Mouse (Mus musculus) activated CD4-positive, CD25-positive, alpha-beta regulatory T cell, adult 9 weeks (primary cell): ENCODE data around the gene Lalba. TPM values are rescaled to one million over a fixed set of nuclear protein-coding genes. Genes with fewer than 3 reads are reported as not detected.

Experiments
- polyA plus RNA-seq: library from polyadenylated mRNA; unstranded; fragments of 100-300 nt; shearing (Covaris generic); gene quantifications from one replicate; pipeline ENCODE4 v1.2.1, GENCODE M21; 2017

Lalba gene
- not detected for polyA plus RNA-seq

DNA sequence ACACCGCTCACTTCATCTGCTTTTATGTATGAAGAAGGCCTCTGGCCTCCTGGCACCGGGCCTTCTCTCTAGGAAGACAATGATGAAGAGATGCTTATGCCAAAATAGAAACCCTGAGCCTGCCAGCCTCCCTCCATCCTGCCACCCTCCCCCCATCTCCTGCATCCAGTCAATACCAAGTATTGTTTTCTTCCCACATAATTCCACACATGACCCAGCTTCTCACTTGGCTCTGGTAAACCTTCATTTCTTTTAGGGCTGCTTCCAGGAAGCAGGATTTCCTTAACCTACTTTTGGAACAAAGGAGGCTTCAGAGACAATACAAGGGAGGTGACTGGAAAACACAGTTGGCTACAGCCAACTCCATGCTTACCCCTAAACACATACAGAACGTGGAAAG, at the start of gene Lalba:
Gene Lalba, minus strand, starts transcription at position 21 of the 400 bp plus-strand sequence.

GRCm38 (mm10) chr15:98492102-98492501, 9.6 kb upstream of the Lalba start, which contains the start of gene Olfr279:
Gene Olfr279, plus strand, starts transcription at chr15:98492402.

GRCm38 (mm10) chr15:98469596-98469995, 12.9 kb downstream of the Lalba start, which contains the start of gene OR5BS1P:
Gene OR5BS1P, plus strand, starts transcription at chr15:98469896.

DNA sequence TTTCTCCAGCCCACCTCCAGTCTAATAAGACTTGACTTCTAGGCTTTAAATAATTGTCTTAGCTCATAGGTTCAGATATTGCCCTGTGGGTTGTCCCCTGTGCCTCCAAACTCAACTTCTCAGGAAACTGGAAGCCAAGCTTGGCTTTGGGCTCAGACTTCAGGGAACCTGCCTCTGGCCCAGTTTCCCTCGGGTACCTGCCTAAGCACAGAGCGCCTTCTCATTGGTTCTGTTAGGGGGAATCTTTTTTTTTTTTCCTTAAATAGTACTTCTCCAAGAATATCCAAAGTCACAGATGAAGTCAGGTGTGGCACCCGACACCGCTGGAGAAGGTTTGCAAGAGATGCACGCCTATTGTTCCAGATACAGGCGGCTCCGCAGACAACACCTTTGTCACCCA, 30.2 kb downstream of the Lalba start, which contains the start of gene Olfr281:
Gene Olfr281, plus strand, starts transcription at position 301 of the 400 bp plus-strand sequence.

DNA sequence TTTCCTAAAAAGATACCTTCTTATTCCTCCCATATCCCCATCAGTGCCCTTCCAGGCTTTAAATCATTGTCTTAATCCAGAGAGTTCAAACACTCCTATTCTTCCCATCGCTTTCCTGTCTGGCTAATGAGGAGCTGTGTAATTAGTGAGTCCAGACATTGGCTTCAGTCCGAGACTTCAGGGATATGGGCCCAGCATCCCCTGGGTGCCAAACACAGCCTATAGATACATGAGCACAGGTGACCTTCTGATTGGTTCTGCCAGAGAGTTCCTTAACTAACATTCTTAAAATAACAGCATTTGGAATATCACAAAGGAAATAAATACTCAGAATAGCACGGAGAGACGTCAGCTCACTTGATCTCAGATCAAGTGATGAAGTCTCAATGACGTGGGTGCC, 51.6 kb downstream of the Lalba start, which contains the start of gene Olfr282:
Gene Olfr282, plus strand, starts transcription at position 301 of the 400 bp plus-strand sequence.

Other genes with a start within 250 kb of the Lalba start
- not detected for gene Olfr286, start 248.3 kb downstream of the Lalba start, polyA plus RNA-seq
- gene H1fnt, start 225.4 kb downstream of the Lalba start, polyA plus RNA-seq, result not detected
- not detected for gene Zfp641, start 186.6 kb downstream of the Lalba start, polyA plus RNA-seq
- not detected for gene Olfr285, start 165.4 kb downstream of the Lalba start, polyA plus RNA-seq
- not detected for gene Olfr284, start 141.7 kb downstream of the Lalba start, polyA plus RNA-seq
- gene Olfr283, start 101.8 kb downstream of the Lalba start, polyA plus RNA-seq, result not detected
- not detected for gene Olfr282, start 51.5 kb downstream of the Lalba start, polyA plus RNA-seq
- not detected for gene Olfr281, start 30.1 kb downstream of the Lalba start, polyA plus RNA-seq
- not detected for gene OR5BS1P, start 12.8 kb downstream of the Lalba start, polyA plus RNA-seq
- 0.06 TPM for gene Olfr279, start 9.7 kb upstream of the Lalba start, polyA plus RNA-seq
- 38.3 TPM for gene Kansl2, start 51.5 kb upstream of the Lalba start, polyA plus RNA-seq
- gene Ccnt1, start 88.2 kb upstream of the Lalba start, polyA plus RNA-seq, result 80.8 TPM
- gene 4930415O20Rik, start 88.3 kb upstream of the Lalba start, polyA plus RNA-seq, result not detected
- 2.6 TPM for gene Adcy6, start 127.4 kb upstream of the Lalba start, polyA plus RNA-seq
- 0.22 TPM for gene Cacnb3, start 148.1 kb upstream of the Lalba start, polyA plus RNA-seq
- 31.8 TPM for gene Ddx23, start 180.2 kb upstream of the Lalba start, polyA plus RNA-seq
- gene Rnd1, start 194.7 kb upstream of the Lalba start, polyA plus RNA-seq, result 0.70 TPM
- not detected for gene Ccdc65, start 225.5 kb upstream of the Lalba start, polyA plus RNA-seq
- gene Fkbp11, start 245.5 kb upstream of the Lalba start, polyA plus RNA-seq, result 0.46 TPM